Mouse (Mus musculus) gastrocnemius, postnatal 10 days (tissue): ENCODE measurements at regions not wholly inside any gene's neighbourhood (a gene's known extent, or its start where the extent isn't known, plus 50 kb on each side); places are given as distances from the start of the nearest gene placed in this dataset.
"Not testable (repeated sequence)": the region's sequence is repeated elsewhere in the genome, so short reads cannot be mapped to it uniquely, and the experiment has no call there.

Experiments used
- DNase-seq: peaks from one replicate; pipeline ENCODE4 v3.0.0; 2021; ENCODE audit warnings: mixed read lengths

DNA sequence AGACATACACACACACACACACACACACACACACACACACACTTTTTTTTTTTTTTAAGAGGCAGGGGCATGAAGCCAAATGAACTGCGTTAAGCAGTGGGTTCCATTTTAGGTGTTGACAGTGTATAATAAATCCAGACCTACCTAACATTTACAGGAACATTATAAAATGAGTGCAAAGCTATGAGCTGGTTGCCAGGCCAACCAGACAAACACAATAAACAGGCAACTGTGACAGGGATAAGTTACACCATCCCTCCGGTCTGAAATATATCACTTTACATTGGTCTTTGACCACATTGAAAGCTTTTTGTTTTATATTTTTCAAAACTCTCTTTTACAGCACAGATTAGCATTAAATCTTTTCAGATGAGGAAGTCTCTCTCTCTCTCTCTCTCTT, 820.2 kb upstream of the Sox9 start:
- no peak for DNase-seq

DNA sequence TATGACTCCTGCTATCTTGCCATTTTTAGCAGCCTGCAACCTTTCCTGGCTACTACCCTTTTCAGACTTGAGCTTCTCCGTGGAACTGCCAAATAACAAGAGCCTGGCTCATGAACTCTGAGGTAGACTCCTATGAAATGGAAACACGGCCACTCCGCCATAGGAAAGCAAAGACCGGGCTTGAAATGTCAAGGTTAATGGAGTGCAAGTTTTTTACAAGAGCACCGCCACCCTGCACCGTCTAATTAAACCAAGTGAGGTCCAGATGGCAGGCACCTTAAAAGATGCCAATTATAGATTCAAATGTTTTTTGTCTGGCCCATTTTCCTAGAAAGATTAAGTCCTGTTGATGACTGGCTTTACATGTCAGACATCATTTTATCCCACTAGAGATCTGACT, 818.0 kb upstream of the Sox9 start:
- no peak for DNase-seq

DNA sequence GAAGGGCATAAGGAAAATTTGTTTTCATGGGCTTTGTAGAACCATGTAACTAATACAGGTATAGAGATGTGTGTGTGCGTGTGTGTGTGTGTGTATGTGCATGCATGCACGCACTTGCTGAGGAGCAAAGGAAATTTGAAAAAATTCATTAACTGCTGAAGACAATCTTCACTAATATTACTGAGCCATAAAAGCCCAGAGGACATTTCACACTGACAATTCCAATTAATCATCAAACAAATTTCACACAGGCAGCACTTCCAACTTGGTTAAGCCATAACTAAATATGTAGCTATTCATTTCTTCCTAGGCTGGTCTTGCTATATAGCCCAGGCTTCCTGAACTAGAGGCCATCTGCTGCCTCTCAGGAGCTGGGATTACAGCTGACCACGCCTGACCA, 815.6 kb upstream of the Sox9 start:
- DNase-seq = no peak

GRCm38 (mm10) chr11:111971001-111971400, 811.0 kb upstream of the Sox9 start:
- DNase-seq = no peak

DNA sequence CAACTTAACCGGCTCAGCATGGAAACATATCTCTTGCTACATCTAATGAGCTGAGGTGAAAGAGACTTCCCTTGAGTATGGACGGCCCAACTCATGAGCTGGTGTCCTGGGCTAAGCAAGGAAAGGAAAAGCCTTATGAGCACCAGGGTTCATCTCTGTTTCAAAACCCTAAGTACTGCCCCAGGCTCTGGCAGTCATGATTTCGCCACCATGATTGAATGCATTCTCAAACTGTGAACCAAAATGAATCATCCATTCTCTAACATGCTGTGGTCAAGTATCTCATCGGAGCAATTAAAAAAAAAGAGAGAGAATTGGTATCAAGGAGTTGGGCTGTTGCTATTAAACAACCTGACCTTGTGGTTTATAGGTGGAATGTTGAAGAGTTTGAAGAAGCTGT, 803.4 kb upstream of the Sox9 start:
- DNase-seq = no peak

- DNase-seq = no peak
Measured at GRCm38 (mm10) chr11:111996395-111996794, 785.6 kb upstream of the Sox9 start.

GRCm38 (mm10) chr11:112010848-112011247, 771.2 kb upstream of the Sox9 start:
- DNase-seq = not testable (repeated sequence)

DNA sequence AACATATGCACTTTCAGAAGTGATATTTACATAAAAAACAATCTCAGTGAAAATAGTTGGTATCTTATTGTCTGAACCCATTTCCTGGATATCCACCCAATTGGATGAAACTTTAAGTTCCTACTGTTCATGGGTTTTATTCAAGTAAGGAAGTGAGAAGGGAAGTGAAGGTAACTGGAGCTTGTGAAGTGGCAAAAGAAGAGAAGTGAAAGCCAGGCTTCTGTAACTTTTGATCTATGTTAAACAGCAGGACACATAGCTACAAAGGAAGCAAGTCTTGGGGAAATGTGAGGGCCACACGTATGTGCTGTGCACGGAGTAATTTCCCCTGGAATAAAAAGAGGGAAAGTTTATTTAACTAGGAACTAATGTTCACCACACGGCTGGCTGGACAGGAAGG, 764.1 kb upstream of the Sox9 start:
- no peak for DNase-seq

- DNase-seq = no peak
Measured at GRCm38 (mm10) chr11:112028031-112028430, 754.0 kb upstream of the Sox9 start.

GRCm38 (mm10) chr11:112038741-112039140, 743.3 kb upstream of the Sox9 start:
- no peak for DNase-seq

DNA sequence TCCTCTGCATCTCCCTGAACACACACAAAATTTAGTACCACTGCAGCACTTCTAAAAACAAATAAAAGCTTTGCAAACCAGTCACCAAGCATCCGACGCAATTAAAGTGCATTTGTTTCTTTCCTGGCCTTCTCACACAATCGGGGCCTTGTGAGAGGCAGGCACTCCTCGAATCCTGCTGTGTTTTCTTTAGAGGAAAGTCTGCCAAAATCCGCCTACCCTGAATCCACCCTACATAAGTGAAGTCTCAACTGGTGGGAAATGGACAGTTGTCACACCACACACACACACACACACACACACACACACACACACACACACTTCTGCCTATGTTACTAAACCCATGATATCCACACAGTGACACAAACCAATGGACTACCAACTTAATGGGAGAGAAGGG, 737.6 kb upstream of the Sox9 start:
- no peak for DNase-seq

- DNase-seq = no peak
Measured at GRCm38 (mm10) chr11:112045353-112045752, 736.7 kb upstream of the Sox9 start.

DNA sequence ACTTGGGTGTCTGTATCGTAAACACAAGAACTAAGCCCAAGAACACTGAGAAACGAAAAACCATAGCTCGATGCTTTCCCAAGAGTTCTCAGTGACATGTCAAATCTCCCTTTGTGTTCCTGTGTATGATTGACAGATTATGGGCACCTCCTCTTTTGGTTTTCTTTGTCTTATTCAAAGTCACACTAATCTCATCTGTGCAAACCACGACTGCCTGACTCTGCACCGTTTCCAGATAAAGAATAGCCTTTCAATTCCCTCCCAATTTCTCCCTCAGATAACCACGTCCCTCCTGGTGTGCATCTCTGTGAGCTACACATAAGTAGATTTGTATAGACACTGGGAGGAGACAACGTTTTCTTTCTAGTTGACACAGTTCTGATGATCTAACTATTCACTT, 731.7 kb upstream of the Sox9 start:
- DNase-seq = no peak

DNA sequence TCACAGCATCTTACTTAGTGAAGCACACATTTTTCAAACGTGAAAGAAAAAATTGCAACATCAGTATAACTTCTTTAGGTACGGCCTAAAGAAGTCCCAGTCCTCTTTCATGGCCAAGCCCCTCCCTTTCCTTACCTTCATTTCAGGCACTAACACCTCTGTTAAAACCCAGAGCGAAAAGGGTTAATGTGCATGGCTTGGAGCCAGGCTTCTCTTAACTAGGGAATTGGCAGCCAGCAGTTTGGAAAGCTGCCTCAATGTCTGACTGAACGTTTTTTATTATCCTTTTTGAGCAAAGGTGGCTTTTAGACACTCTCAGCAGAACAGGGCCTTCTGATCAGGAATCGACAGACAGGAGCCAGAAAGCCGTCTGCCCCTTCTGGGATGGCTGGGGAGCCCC, 726.4 kb upstream of the Sox9 start:
- DNase-seq = no peak

DNA sequence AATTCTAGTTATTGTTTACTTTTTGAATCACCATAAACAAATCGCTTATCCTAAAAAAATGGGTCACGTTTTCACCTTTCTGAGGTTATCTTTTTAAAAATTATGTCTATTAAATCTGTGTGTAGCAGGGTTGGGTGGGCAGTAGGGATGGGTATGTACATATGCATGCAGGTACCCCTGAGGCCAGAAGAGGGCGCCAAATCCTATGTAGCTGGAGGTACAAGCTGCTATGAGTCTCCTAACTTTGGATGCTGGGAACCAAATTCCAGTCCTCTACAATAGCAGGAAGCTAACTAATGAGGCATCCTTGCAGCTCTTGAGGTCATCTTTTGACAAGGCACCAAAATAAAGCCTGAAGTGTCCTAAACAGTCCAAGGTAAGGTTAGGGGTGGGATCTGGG, 714.8 kb upstream of the Sox9 start:
- no peak for DNase-seq

DNA sequence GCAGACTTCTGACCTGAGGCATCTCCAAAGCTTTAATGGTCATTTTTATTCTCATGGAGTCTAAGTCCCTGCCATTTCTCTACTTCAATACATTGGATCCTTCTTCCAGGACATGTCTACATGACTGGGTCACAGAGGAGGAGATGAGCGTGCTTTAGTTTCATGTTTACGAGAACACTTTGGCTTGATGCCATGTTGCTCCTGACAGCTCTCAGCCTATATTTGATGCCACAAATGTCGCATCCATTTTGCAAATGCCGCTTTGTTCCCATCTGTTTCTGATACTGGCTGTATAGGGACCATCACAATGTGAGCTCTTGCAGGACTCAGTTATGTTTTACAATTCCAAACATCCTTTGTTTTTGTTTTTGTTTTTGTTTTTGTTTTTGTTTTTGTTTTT, 713.2 kb upstream of the Sox9 start:
- DNase-seq = no peak

DNA sequence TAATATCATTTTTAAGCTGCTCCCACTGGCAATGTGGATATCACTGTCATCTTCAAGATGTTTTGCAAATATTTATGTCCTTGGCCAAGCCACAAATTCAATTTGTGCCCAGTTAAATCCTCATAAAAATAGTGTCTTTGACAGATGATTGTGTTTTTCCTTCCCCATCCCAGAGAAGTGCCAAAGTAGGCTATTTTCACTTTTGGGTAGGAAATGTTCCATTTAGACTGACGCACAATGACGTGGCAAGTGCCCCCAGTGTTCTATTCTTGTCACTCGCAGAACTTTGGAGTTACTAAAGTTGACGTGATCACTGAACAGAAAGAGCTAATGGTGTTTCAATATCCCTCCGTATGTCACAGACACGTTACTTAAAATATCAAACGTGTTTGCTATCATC, 710.5 kb upstream of the Sox9 start:
- DNase-seq = no peak

GRCm38 (mm10) chr11:112081386-112081785, 700.6 kb upstream of the Sox9 start:
- DNase-seq = no peak

GRCm38 (mm10) chr11:112083019-112083418, 699.0 kb upstream of the Sox9 start:
- DNase-seq = no peak

GRCm38 (mm10) chr11:112092168-112092567, 689.9 kb upstream of the Sox9 start:
- no peak for DNase-seq

DNA sequence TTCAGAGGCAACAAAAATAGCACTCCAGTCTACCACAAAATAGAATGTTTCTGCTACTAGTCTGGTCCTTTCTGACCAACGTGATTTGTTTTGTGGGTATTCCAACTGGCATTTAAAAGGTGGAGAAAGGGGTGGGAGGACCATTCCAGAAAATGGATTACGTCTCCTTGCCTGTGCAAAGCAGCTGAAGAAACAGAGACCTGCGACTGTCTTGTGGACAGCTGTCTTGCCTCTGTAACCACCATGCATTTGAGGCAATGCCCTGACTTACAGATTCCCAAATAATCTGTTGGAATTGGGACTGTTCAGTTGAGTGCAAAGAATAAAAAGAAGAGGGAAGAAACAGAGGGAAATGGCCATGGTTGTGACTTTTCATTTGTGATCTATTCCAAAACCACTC, 687.0 kb upstream of the Sox9 start:
- DNase-seq = no peak

- no peak for DNase-seq
Measured at GRCm38 (mm10) chr11:112098161-112098560, 683.9 kb upstream of the Sox9 start.

DNA sequence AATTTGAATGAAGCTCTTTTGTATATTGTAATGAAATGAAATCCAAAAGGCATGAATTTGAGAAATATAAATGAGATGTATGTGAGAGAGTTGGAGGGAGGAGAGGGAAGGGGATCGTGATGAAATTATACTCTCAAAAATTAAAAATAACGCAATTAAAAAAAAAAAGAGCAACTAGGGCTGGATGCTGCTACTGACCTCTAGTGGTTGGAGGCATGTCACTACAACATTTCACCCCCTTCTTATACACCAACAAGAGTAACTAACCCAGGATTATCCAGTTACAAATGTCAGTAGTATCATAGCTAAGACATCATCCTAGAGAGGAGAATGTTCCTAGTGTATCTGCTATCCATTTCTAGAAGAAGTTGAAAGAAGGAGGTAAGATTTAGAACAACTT, 678.8 kb upstream of the Sox9 start:
- DNase-seq = no peak

DNA sequence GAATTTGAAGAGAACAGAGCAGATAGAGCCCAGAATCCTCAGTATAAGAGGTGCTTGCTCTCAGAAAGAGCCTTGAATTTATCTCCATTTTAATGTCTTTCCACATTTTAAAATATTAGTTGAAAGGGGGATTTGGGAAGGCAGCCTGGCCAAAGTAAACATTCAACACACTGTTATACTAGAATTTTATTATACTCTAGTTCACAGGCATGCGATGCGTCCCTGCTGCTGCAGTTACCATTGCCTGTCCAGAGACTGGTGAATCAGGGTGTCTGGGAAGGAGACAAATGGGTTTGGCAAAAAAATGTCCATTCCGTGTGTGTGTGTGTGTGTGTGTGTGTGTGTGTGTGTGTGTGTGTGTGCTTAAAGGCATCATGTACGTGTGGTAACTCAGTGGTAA, 675.1 kb upstream of the Sox9 start:
- DNase-seq = no peak

DNA sequence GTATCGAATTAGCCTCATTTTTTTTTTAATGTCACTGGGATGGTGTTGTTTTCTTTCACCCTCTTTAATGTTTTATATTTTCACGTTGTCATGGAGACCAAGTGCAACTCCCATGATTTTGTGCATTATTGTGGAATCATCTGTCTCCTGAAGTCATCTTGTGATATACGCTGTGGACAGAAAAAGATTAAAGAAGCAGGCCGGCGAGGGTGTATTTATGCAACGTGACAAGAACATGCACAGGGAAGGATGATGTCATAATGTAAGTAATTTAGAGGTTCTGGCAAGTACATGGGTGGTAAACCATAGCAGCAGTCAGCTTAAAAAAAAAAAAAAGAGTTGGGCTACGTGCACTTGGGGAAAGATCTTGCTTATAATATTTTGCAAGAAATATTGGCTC, 674.7 kb upstream of the Sox9 start:
- DNase-seq = no peak

DNA sequence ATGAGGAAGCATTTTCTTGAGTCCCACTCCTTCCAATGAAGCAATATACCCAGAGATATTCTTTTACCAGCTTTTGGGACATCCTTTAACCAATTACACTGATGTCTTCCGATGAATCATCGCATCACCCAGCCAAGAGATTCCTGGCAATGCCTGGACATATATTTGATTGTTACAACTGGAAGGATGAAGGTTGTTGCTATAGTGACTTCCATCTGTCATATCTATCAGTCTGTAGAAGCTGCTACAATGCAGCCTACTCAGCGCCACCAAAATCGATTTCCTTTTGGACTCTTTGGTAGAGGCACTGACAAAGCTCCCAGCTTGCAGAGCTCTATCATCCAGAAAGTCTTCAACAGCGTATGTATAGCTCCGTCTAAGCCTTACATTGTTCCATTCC, 661.0 kb upstream of the Sox9 start:
- no peak for DNase-seq
